Mouse (Mus musculus): Measurements from ENCODE around the gene Dmrta2.

Gene Dmrta2

GRCm38 (mm10) chr4:109979461-109980320 is 1.8 kb downstream of the Dmrta2 start:
- DNase-seq (ENCODE audit: low spot score in 2 of 2): peak in 1 of 2 experiments; percentile 15

- DNase-seq (ENCODE audit: low spot score in 2 of 2): no peak
Observed at GRCm38 (mm10) chr4:109980321-109981082, 2.6 kb downstream of the Dmrta2 start.

- DNase-seq (ENCODE audit: low spot score in 2 of 2): no peak
Observed at GRCm38 (mm10) chr4:109981083-109981870, 3.4 kb downstream of the Dmrta2 start.

- DNase-seq (ENCODE audit: low spot score in 2 of 2): peak in 1 of 2 experiments; percentile 16
Observed at GRCm38 (mm10) chr4:109981871-109982680, 4.2 kb downstream of the Dmrta2 start.

GRCm38 (mm10) chr4:109982681-109983265 is 4.9 kb downstream of the Dmrta2 start:
- no peak for DNase-seq (ENCODE audit: low spot score in 2 of 2)

GRCm38 (mm10) chr4:109983281-109984001 is 5.6 kb downstream of the Dmrta2 start:
- no peak for DNase-seq (ENCODE audit: low spot score in 2 of 2)

GRCm38 (mm10) chr4:109984011-109984411 is 6.2 kb downstream of the Dmrta2 start:
- DNase-seq (ENCODE audit: low spot score in 2 of 2): no peak

GRCm38 (mm10) chr4:109984496-109985423 is 6.9 kb downstream of the Dmrta2 start:
- DNase-seq (ENCODE audit: low spot score in 2 of 2): no peak

GRCm38 (mm10) chr4:109985424-109986172 is 7.7 kb downstream of the Dmrta2 start:
- DNase-seq (ENCODE audit: low spot score in 2 of 2): no peak

- no peak for DNase-seq (ENCODE audit: low spot score in 2 of 2)
Observed at GRCm38 (mm10) chr4:109986301-109986700, 8.4 kb downstream of the Dmrta2 start.

GRCm38 (mm10) chr4:109986748-109987355 is 9.0 kb downstream of the Dmrta2 start:
- DNase-seq (ENCODE audit: low spot score in 2 of 2): no peak

- DNase-seq (ENCODE audit: low spot score in 2 of 2): no peak
Observed at GRCm38 (mm10) chr4:109987560-109988362, 9.9 kb downstream of the Dmrta2 start.

- no peak for DNase-seq (ENCODE audit: low spot score in 2 of 2)
Observed at GRCm38 (mm10) chr4:109988411-109988810, 10.6 kb downstream of the Dmrta2 start.

GRCm38 (mm10) chr4:109989213-109989612 is 11.4 kb downstream of the Dmrta2 start:
- DNase-seq (ENCODE audit: low spot score in 2 of 2): no peak

- DNase-seq (ENCODE audit: low spot score in 2 of 2): no peak
Observed at GRCm38 (mm10) chr4:110006044-110006443, 28.2 kb downstream of the Dmrta2 start.

GRCm38 (mm10) chr4:110019145-110019544 is 41.3 kb downstream of the Dmrta2 start:
- no peak for DNase-seq (ENCODE audit: low spot score in 2 of 2)

- DNase-seq (ENCODE audit: low spot score in 2 of 2): peak; percentile 81 to 89
Observed at GRCm38 (mm10) chr4:110020255-110020654, 42.4 kb downstream of the Dmrta2 start.

Measured in cerebellum, postnatal 4 days (tissue).